Mouse (Mus musculus) hindbrain, postnatal 0 days (tissue): ENCODE measurements around the gene Mpzl1. TPM values are rescaled to one million over a fixed set of nuclear protein-coding genes. Genes with fewer than 3 reads are reported as not detected.

ENCODE experiments used
- ATAC-seq: fragments of 200-750 bp; cut with Nextera tagmentation; 2 replicates; pipeline ENCODE4 v1.8.0; 2017; ENCODE audit warnings: mild to moderate bottlenecking, moderate TSS enrichment, moderate library complexity
- DNase-seq: peaks from one replicate; pipeline ENCODE4 v3.0.0-alpha.2; 2015; ENCODE audit warnings: low spot score
- H3K27ac ChIP-seq: fragments of 300-500 bp; sonication (generic); 2 replicates; pipeline ENCODE4 v1.5.1; 2014; ENCODE audit warnings: mild to moderate bottlenecking
- H3K27me3 ChIP-seq: fragments of 300-500 bp; sonication (generic); 2 replicates; pipeline ENCODE4 v1.6.1; 2014; ENCODE audit warnings: low read length, mixed read lengths; ENCODE audit not compliant: insufficient read depth
- H3K36me3 ChIP-seq: fragments of 300-500 bp; sonication (generic); 2 replicates; pipeline ENCODE4 v1.6.1; 2014; ENCODE audit warnings: low read length, mixed read lengths; ENCODE audit not compliant: insufficient read depth
- H3K4me1 ChIP-seq: fragments of 300-500 bp; sonication (generic); 2 replicates; pipeline ENCODE4 v1.6.1; 2014; ENCODE audit warnings: antibody characterized with exemption, low read length, mixed read lengths; ENCODE audit not compliant: insufficient read depth
- H3K4me2 ChIP-seq: fragments of 300-500 bp; sonication (generic); 2 replicates; pipeline ENCODE4 v1.6.1; 2014; ENCODE audit warnings: low read depth, mild to moderate bottlenecking, low read length, moderate library complexity, mixed read lengths
- H3K4me3 ChIP-seq: fragments of 300-500 bp; sonication (generic); 2 replicates; pipeline ENCODE4 v1.5.1; 2014; ENCODE audit warnings: low read length
- H3K9ac ChIP-seq: fragments of 300-500 bp; sonication (generic); replicated peaks from 2 replicates; pipeline ENCODE4 v1.6.1; 2014; ENCODE audit warnings: mild to moderate bottlenecking, low read length, moderate library complexity, mixed read lengths
- H3K9me3 ChIP-seq: fragments of 300-500 bp; sonication (generic); 2 replicates; pipeline ENCODE4 v1.6.1; 2016; ENCODE audit warnings: low read length, mixed read lengths
- CTCF ChIP-seq: IDR thresholded peaks from 2 replicates; pipeline ENCODE4 v1.5.1; 2016; ENCODE audit warnings: antibody characterized with exemption, control low read depth, low read depth
- WGBS: fragments of 180-500 bp; shearing (Covaris S2); extraction: QIAGEN DNeasy Blood & Tissue Kit; methylation state at CpG from one replicate; pipeline ENCODE4 v1.1.7; 2014; 5-methylcytosine and 5-hydroxymethylcytosine counted together
- polyA plus RNA-seq: library from polyadenylated mRNA; unstranded; fragments of >200 nt; fragmentation: Nextera tagmentation; extraction: Ambion mirVana; gene quantifications from 2 replicates; pipeline ENCODE4 v1.2.1, GENCODE M21; 2015
- total RNA-seq: library from RNA; depleted of rRNA; stranded (reverse); fragments of >200 nt; gene quantifications from 2 replicates; pipeline ENCODE4 v1.2.3, GENCODE M21; 2014

Mpzl1 gene
- total and polyA plus RNA-seq, 2 experiments from 2014 or later: 30.2 to 145 TPM

DNA sequence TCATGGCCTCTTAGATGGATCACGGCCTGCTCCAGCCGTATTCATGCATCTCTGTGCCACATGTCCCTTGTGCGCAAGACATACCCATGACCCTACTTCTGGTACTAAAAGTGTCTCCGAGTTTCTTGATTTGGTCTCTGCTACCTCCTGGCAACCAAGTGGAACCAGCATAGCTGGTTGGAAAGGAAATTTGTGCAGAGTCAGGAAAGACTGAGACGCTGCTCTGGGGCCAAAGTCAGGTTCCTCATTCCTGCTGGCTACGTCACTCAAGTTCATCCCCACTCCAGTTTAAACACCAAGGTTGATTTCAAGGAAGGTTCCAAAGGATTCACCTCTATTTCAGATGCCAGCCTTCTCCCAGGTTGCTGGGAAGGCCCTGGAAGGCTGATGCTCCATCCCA, 32.6 kb upstream of the Mpzl1 start:
- ATAC-seq (no peak), DNase-seq (no peak)
- Histone ChIP-seq H3K4me2 (no peak overlapping the region), H3K9me3 (no peaks in the 10 kb centered on the region), H3K4me1 (no peaks in the 10 kb centered on the region), H3K27ac (no peak overlapping the region), H3K4me3 (no peak overlapping the region), H3K27me3 (no peaks in the 10 kb centered on the region), H3K9ac (no peak overlapping the region), H3K36me3 (no peaks in the 10 kb centered on the region)
- no peak for TF ChIP-seq CTCF
- WGBS: 94% methylated on average over 6 of the region's 6 CpGs

DNA sequence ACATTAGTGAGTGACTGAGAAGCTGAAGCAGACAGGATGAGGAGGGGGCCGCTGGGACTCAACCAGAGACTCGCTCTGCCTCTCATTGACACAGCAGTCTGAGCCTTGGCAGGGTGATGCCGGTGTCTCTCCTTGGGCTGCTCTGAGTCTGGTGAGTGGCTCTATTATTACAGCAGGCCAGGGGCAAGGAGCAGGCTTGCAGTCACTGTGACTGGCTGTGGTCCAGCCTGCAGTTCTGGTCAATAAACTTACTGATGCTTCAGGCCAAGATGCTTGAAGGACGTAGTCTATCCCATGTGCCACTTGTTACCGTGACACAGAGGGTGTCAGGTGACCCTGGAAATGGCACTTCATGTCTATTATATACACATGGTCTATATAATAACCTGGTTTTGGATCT, 31.4 kb upstream of the Mpzl1 start:
- ATAC-seq (no peak), DNase-seq (no peak)
- Histone ChIP-seq H3K4me2 (no peak overlapping the region), H3K4me3 (no peak overlapping the region), H3K9me3 (no peaks in the 10 kb centered on the region), H3K27me3 (no peaks in the 10 kb centered on the region), H3K27ac (no peak overlapping the region), H3K4me1 (no peaks in the 10 kb centered on the region), H3K9ac (no peak overlapping the region), H3K36me3 (no peaks in the 10 kb centered on the region)
- 60% methylated on average over 5 of the region's 5 CpGs for WGBS
- TF ChIP-seq CTCF: no peak

- TF ChIP-seq CTCF: no peak
- Histone ChIP-seq H3K27me3 (no peaks in the 10 kb centered on the region), H3K4me3 (no peak overlapping the region), H3K27ac (0 out of 2 replicates have a peak overlapping the region, but pooled peaks have one; percentile 26), H3K4me1 (no peaks in the 10 kb centered on the region), H3K4me2 (no peak overlapping the region), H3K9me3 (no peaks in the 10 kb centered on the region), H3K9ac (no peak overlapping the region), H3K36me3 (no peaks in the 10 kb centered on the region)
- WGBS: 64% methylated on average over 16 of the region's 16 CpGs
- ATAC-seq (no peak), DNase-seq (no peak)
Measured at GRCm38 (mm10) chr1:165663277-165663676, 28.9 kb upstream of the Mpzl1 start.

- 41% methylated on average over 15 of the region's 15 CpGs for WGBS
- H3K4me3 ChIP-seq: no peak overlapping the region
- no peak for DNase-seq
- no peak for TF ChIP-seq CTCF
- H3K4me1 ChIP-seq: no peaks in the 10 kb centered on the region
- H3K9ac ChIP-seq: no peak overlapping the region
- 0 out of 2 replicates have a peak overlapping the region, but pooled peaks have one; percentile 26 for H3K27ac ChIP-seq
- no peak for ATAC-seq
- no peaks in the 10 kb centered on the region for H3K36me3 ChIP-seq
- H3K9me3 ChIP-seq: no peaks in the 10 kb centered on the region
- no peak overlapping the region for H3K4me2 ChIP-seq
- H3K27me3 ChIP-seq: no peaks in the 10 kb centered on the region
Measured at GRCm38 (mm10) chr1:165662426-165663192, 28.3 kb upstream of the Mpzl1 start.

DNA sequence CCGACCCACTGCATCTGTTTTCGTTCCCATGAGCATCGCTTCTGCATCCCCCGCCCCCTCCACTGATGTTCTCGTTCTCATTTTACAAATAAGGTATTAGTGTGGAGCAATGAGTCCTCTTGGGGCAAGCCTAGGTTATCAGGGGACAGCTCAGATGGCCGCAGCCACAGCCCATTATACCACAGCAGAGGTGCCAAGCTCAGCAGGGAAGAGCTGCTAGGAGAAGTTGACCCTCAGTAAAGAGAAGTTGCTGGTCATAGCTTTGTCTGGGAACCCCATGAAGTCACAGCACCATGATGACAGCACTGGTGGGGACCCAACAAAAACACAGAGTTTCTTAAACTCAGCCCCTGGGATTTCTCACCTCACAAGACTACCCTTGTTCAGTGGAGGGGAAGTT, 27.4 kb upstream of the Mpzl1 start:
- DNase-seq: no peak
- Histone ChIP-seq H3K9me3 (no peaks in the 10 kb centered on the region), H3K9ac (no peak overlapping the region), H3K4me2 (no peak overlapping the region), H3K4me1 (no peaks in the 10 kb centered on the region), H3K4me3 (no peak overlapping the region), H3K36me3 (no peaks in the 10 kb centered on the region), H3K27me3 (no peaks in the 10 kb centered on the region), H3K27ac (no peak overlapping the region)
- WGBS: 79% methylated on average over 6 of the region's 6 CpGs
- ATAC-seq: no peak
- TF ChIP-seq CTCF: no peak

DNA sequence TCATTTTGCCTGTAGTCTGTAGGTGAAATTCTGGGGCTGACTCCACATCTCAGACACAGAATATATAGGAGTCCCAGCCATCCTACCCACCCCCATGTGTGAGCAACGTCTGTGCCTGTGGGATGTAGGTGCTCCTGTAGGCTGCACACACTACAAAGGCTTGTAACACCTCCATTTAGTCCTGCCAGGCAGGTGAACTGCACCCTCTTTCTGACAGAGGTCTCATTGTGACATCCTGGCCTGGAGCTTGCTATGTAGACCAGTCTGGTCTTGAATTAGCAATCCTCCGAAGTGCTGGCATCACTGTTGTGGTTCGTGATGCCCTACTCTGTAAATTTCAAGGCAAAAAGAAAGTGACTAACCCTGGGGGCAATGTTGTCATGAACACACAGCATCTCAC, 26.9 kb upstream of the Mpzl1 start:
- no peak overlapping the region for H3K27ac ChIP-seq
- H3K4me2 ChIP-seq: no peak overlapping the region
- no peak for TF ChIP-seq CTCF
- no peak overlapping the region for H3K9ac ChIP-seq
- no peaks in the 10 kb centered on the region for H3K4me1 ChIP-seq
- peak; percentile 13 for ATAC-seq
- H3K27me3 ChIP-seq: no peaks in the 10 kb centered on the region
- H3K4me3 ChIP-seq: no peak overlapping the region
- H3K36me3 ChIP-seq: no peaks in the 10 kb centered on the region
- no peaks in the 10 kb centered on the region for H3K9me3 ChIP-seq
- 59% methylated on average over 3 of the region's 3 CpGs for WGBS
- no peak for DNase-seq

- H3K36me3 ChIP-seq: no peaks in the 10 kb centered on the region
- TF ChIP-seq CTCF: peak; percentile 87
- H3K9ac ChIP-seq: no peak overlapping the region
- peak; percentile 71 for ATAC-seq
- no peaks in the 10 kb centered on the region for H3K9me3 ChIP-seq
- no peak overlapping the region for H3K27ac ChIP-seq
- WGBS: 13% methylated on average over 4 of the region's 4 CpGs
- no peak overlapping the region for H3K4me2 ChIP-seq
- no peaks in the 10 kb centered on the region for H3K27me3 ChIP-seq
- no peaks in the 10 kb centered on the region for H3K4me1 ChIP-seq
- peak; percentile 91 for DNase-seq
- no peak overlapping the region for H3K4me3 ChIP-seq
Measured at GRCm38 (mm10) chr1:165660774-165661173, 26.4 kb upstream of the Mpzl1 start.
